Mouse (Mus musculus): ENCODE data around the gene Acox1. TPM values are rescaled to one million over a fixed set of nuclear protein-coding genes. Genes with fewer than 3 reads are reported as not detected.

Gene Acox1
- total and polyA plus RNA-seq, 3 experiments = 17.1 to 21.0 (median 20.4) TPM

DNA sequence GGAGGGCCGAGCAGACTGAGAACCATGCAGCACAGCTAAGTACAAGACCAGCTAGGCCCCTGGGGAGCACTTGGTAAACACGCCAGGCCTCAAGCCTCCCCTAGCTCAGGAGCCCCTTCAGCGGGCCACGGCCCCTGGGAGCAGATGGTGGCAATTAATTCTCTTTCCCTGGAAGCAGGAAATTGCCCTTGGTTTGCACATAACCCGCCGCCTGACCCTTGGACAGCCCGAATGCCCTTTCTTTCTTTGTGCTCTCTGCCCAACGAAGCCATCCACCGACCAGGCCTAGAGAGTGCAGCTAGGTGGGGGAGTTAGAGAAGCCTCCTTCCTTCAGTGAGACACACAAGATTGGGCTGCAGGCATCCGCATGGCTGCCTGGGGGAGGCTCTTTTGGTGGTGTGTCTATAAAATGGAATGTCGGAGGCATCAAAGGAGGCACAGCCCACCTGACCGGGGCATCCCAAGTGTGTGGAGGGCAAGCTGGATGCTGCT lies 42.9 kb upstream of the Acox1 start:
- DNase-seq (ENCODE audit: extremely low read depth) = no peak
- dilution Hi-C loops (cut with MboI; ENCODE audit: extremely low pct_ligation_motif_present, extremely low pct_unique_long_range_greater_than_20kb, low sequenced_read_pairs) (no loop called here), in situ Hi-C loops (cut with MboI; ENCODE audit: low pct_ligation_motif_present, low pct_unique_long_range_greater_than_20kb, low sequenced_read_pairs) (no loop called here)
- Histone ChIP-seq H3K4me1 (ENCODE audit: control insufficient read depth in 1 of 2, insufficient read depth in 2 of 2) (peaks cover 7 to 10% of the 10 kb centered on the region in 2 experiments), H3K9me3 (replicated peaks; ENCODE audit: low read length) (no peaks in the 10 kb centered on the region), H3K4me2 (ENCODE audit: insufficient read depth, low read depth, poor library complexity, severe bottlenecking) (no peak overlapping the region), H3K9ac (ENCODE audit: insufficient read depth, low read depth) (no peak overlapping the region), H3K4me3 (replicated peaks in 1 of 3; ENCODE audit: low read depth in 2 of 3, low read length in 2 of 3, poor library complexity in 1 of 3) (no peak overlapping the region), H3K27ac (ENCODE audit: insufficient read depth, low read depth) (no peak overlapping the region), H3K79me2 (replicated peaks; ENCODE audit: control insufficient read depth, extremely low read depth, insufficient read depth, poor library complexity, severe bottlenecking) (no peaks in the 10 kb centered on the region), H3K36me3 (replicated peaks in 1 of 2; ENCODE audit: control insufficient read depth in 1 of 2, insufficient read depth in 1 of 2, low read length in 1 of 2) (peaks cover 29 to 42% of the 10 kb centered on the region in 2 experiments), H3K27me3 (replicated peaks) (no peaks in the 10 kb centered on the region)
- no peak for TF ChIP-seq MAX (IDR thresholded peaks at IDR 0.05; ENCODE audit: low read length)
- no peak for TF ChIP-seq POLR2A (IDR thresholded peaks at IDR 0.05; ENCODE audit: low read depth, low read length)
- no peak for TF ChIP-seq EP300 (IDR thresholded peaks at IDR 0.05; ENCODE audit: low read length)
- TF ChIP-seq KAT2A (IDR thresholded peaks at IDR 0.05; ENCODE audit: insufficient replicate concordance, low read length) = no peak
- no peak for TF ChIP-seq SIN3A (IDR thresholded peaks at IDR 0.05; ENCODE audit: low read length)
- TF ChIP-seq CHD1 (IDR thresholded peaks at IDR 0.05; ENCODE audit: low read depth, low read length) = no peak
- no peak for TF ChIP-seq SMC3 (IDR thresholded peaks at IDR 0.05; ENCODE audit: low read depth, low read length)
- no peak for TF ChIP-seq JUND (conservative IDR thresholded peaks at IDR 0.05; ENCODE audit: low read depth, low read length)
- TF ChIP-seq E2F4 (IDR thresholded peaks at IDR 0.05; ENCODE audit: insufficient replicate concordance, low read depth, low read length) = no peak
- TF ChIP-seq ELF1 (IDR thresholded peaks at IDR 0.05; ENCODE audit: low read depth, low read length) = no peak

- in situ Hi-C loops (cut with MboI; ENCODE audit: low pct_ligation_motif_present, low pct_unique_long_range_greater_than_20kb, low sequenced_read_pairs) = no loop called here
Measured at GRCm38 (mm10) chr11:116239797-116240196, 41.0 kb upstream of the Acox1 start.

More at GRCm38 (mm10) chr11:116239797-116240196, 41.0 kb upstream of the Acox1 start:
- dilution Hi-C loops (cut with MboI; ENCODE audit: extremely low pct_ligation_motif_present, extremely low pct_unique_long_range_greater_than_20kb, low sequenced_read_pairs) = no loop called here
- Histone ChIP-seq H3K4me2 (ENCODE audit: insufficient read depth, low read depth, poor library complexity, severe bottlenecking) (no peak overlapping the region), H3K36me3 (replicated peaks in 1 of 2; ENCODE audit: control insufficient read depth in 1 of 2, insufficient read depth in 1 of 2, low read length in 1 of 2) (peaks cover 11 to 22% of the 10 kb centered on the region in 2 experiments), H3K9me3 (replicated peaks; ENCODE audit: low read length) (no peaks in the 10 kb centered on the region), H3K4me3 (replicated peaks in 1 of 3; ENCODE audit: low read depth in 2 of 3, low read length in 2 of 3, poor library complexity in 1 of 3) (no peak overlapping the region), H3K27ac (ENCODE audit: insufficient read depth, low read depth) (no peak overlapping the region), H3K27me3 (replicated peaks) (no peaks in the 10 kb centered on the region), H3K79me2 (replicated peaks; ENCODE audit: control insufficient read depth, extremely low read depth, insufficient read depth, poor library complexity, severe bottlenecking) (no peaks in the 10 kb centered on the region), H3K9ac (ENCODE audit: insufficient read depth, low read depth) (no peak overlapping the region), H3K4me1 (ENCODE audit: control insufficient read depth in 1 of 2, insufficient read depth in 2 of 2) (peaks cover 7 to 10% of the 10 kb centered on the region in 2 experiments)
- TF ChIP-seq NRF1 (IDR thresholded peaks at IDR 0.05; ENCODE audit: low read depth, low read length) (no peak), CTCF (conservative IDR thresholded peaks at IDR 0.05 in 1 of 2, IDR thresholded peaks at IDR 0.05 in 1 of 2; ENCODE audit: low read depth in 2 of 2, low read length in 2 of 2) (no peak), MYC (IDR thresholded peaks at IDR 0.05; ENCODE audit: low read depth, low read length) (no peak), MEF2A (IDR thresholded peaks at IDR 0.05; ENCODE audit: borderline replicate concordance, low read depth, low read length) (no peak), HCFC1 (IDR thresholded peaks at IDR 0.05; ENCODE audit: low read depth, low read length) (no peak), POLR2A (IDR thresholded peaks at IDR 0.05; ENCODE audit: low read depth, low read length) (no peak), BHLHE40 (IDR thresholded peaks at IDR 0.05; ENCODE audit: low read depth, low read length) (no peak), POLR2AphosphoS2 (IDR thresholded peaks at IDR 0.05; ENCODE audit: low read depth, low read length) (no peak), JUND (conservative IDR thresholded peaks at IDR 0.05; ENCODE audit: low read depth, low read length) (no peak), SIN3A (IDR thresholded peaks at IDR 0.05; ENCODE audit: low read length) (no peak), EP300 (IDR thresholded peaks at IDR 0.05; ENCODE audit: low read length) (no peak), RAD21 (IDR thresholded peaks at IDR 0.05; ENCODE audit: low read depth, low read length) (no peak), MAZ (IDR thresholded peaks at IDR 0.05; ENCODE audit: low read depth, low read length) (no peak), CHD1 (IDR thresholded peaks at IDR 0.05; ENCODE audit: low read depth, low read length) (no peak), USF1 (IDR thresholded peaks at IDR 0.05; ENCODE audit: low read depth, low read length) (no peak), CHD2 (IDR thresholded peaks at IDR 0.05; ENCODE audit: low read length) (no peak), MAFK (IDR thresholded peaks at IDR 0.05; ENCODE audit: insufficient replicate concordance, low read length) (no peak)
- DNase-seq (ENCODE audit: extremely low read depth) = no peak
